Mouse (Mus musculus) adrenal gland, adult 2 months (tissue): ENCODE results near the gene Kcnj11. TPM values are rescaled to one million over a fixed set of nuclear protein-coding genes. Genes with fewer than 3 reads are reported as not detected.
A peak's percentile ranks its signal among the peaks of the same experiment; 100 is the strongest.

Experiments
- DNase-seq: peaks from one replicate; pipeline ENCODE4 v3.0.0; 2021
- long read RNA-seq: library from polyadenylated mRNA; stranded (forward); transcript quantifications from one replicate; pipeline ENCODE4 v2.0.0, GENCODE M21; 2021
- polyA plus RNA-seq: library from polyadenylated mRNA; depleted of rRNA; stranded (reverse); fragments of >200 nt; gene quantifications from 2 replicates; pipeline ENCODE4 v1.2.3, GENCODE M21; 2012; rRNA removed
- total RNA-seq, 2 experiments: library from RNA; stranded (reverse); gene quantifications; 2 replicates each; pipeline ENCODE4 v1.2.3; 2021

Kcnj11 gene
- total RNA-seq (1 to 10 TPM; 2.9 to 3.2 TPM), polyA plus RNA-seq (1.0 and 3.4 TPM in 2 replicates)
- long read RNA-seq: 0 reads

GRCm38 (mm10) chr7:46100563-46100962 lies at the start of gene Kcnj11:
Gene Kcnj11 (minus strand): TSS chr7:46100764.
- peak; percentile 74 for DNase-seq

- no peak for DNase-seq
These were observed 46.9 kb upstream of the Kcnj11 start for GRCm38 (mm10) chr7:46147417-46147816.

GRCm38 (mm10) chr7:46146675-46147308 lies 46.2 kb upstream of the Kcnj11 start:
- DNase-seq: no peak

GRCm38 (mm10) chr7:46144061-46144460 lies 43.5 kb upstream of the Kcnj11 start:
- DNase-seq: no peak

GRCm38 (mm10) chr7:46138329-46138930 lies 37.9 kb upstream of the Kcnj11 start:
- peak; percentile 27 for DNase-seq

- DNase-seq: no peak
These were observed 33.3 kb upstream of the Kcnj11 start for GRCm38 (mm10) chr7:46133858-46134257.

- DNase-seq: no peak
These were observed 31.7 kb upstream of the Kcnj11 start for GRCm38 (mm10) chr7:46132229-46132628.

- DNase-seq: no peak
These were observed 31.2 kb upstream of the Kcnj11 start for GRCm38 (mm10) chr7:46131806-46132205.

GRCm38 (mm10) chr7:46131266-46131665 lies 30.7 kb upstream of the Kcnj11 start:
- DNase-seq: peak; percentile 62

GRCm38 (mm10) chr7:46130723-46131122 lies 30.2 kb upstream of the Kcnj11 start:
- DNase-seq: no peak

- no peak for DNase-seq
These were observed 29.1 kb upstream of the Kcnj11 start for GRCm38 (mm10) chr7:46129463-46130179.

GRCm38 (mm10) chr7:46128196-46128595 lies 27.6 kb upstream of the Kcnj11 start:
- DNase-seq: peak; percentile 15

GRCm38 (mm10) chr7:46125340-46125739 lies 24.8 kb upstream of the Kcnj11 start:
- no peak for DNase-seq

GRCm38 (mm10) chr7:46124460-46124859 lies 23.9 kb upstream of the Kcnj11 start:
- DNase-seq: no peak

GRCm38 (mm10) chr7:46122964-46123363 lies 22.4 kb upstream of the Kcnj11 start:
- DNase-seq: no peak

GRCm38 (mm10) chr7:46117035-46117434 lies 16.5 kb upstream of the Kcnj11 start:
- DNase-seq: no peak

GRCm38 (mm10) chr7:46116118-46116581 lies 15.6 kb upstream of the Kcnj11 start:
- no peak for DNase-seq

GRCm38 (mm10) chr7:46113435-46113834 lies 12.9 kb upstream of the Kcnj11 start:
- DNase-seq: no peak

GRCm38 (mm10) chr7:46111938-46112337 lies 11.4 kb upstream of the Kcnj11 start:
- DNase-seq: no peak

- DNase-seq: peak; percentile 62
These were observed 10.8 kb upstream of the Kcnj11 start for GRCm38 (mm10) chr7:46111212-46111817.

- no peak for DNase-seq
These were observed 9.5 kb upstream of the Kcnj11 start for GRCm38 (mm10) chr7:46110079-46110478.

GRCm38 (mm10) chr7:46105484-46105883 lies 4.9 kb upstream of the Kcnj11 start:
- no peak for DNase-seq
